Mouse (Mus musculus) layer of hippocampus, adult 9-10 months (tissue): ENCODE measurements around the gene Cadm2.

ENCODE experiments used
- DNase-seq: peaks from one replicate; pipeline ENCODE4 v3.0.0; 2022; ENCODE audit warnings: low spot score

Gene Cadm2

DNA sequence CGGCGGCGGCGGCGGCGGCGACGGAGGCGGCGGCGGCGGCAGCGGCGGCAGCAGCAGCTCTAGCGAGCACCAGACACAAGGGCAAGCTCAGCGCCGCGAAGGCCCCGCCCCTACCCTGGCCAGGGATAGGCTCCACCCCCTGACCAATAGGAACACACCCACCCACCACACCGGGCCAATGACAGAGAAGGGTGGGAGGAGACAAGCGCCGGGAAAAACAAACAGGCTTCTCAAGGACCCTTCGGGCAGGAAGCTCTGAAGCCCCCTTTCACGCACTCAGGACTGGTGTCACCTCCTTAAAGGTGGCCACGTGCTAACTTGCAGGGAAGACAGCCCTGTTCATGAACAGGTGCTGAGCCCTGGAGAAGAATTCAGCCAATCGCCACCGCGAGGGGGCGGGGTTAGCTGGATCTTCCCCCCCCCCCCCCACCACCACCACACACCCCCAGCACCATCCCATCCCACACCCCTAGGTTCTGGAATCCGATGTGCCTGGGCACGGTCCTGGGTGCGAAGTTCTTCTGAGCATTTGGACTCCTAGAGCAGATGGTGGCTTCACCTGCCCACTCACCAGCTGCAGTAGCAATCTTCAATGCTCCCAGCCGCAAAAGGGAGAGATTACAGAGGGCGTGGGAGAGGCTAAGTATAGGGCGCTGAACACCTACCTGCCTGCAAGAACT, at the start of gene Cadm2:
Gene Cadm2, minus strand, starts transcription at position 83 of the 680 bp plus-strand sequence.
- no peak for DNase-seq

DNA sequence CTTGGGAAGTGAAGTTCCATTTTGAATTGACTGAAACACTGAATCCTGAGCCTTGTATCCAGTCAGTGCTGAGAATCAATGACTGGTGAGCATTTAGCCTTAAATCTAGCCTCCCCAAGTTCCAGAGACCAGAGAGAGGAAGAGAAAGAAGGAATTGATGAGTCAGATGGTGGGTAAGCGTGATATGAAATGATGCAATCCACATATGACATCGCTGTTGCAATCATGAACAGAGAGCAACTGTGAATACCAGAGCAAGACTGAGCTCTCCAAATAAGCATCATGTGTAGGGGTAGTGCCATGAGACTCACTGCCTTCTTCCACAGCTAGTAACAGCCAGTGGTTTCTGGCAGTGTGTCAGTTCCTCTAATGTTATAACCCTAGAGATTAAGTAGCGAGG, 26.2 kb upstream of the Cadm2 start:
- no peak for DNase-seq

GRCm38 (mm10) chr16:67643651-67644050, 22.9 kb upstream of the Cadm2 start:
- no peak for DNase-seq

GRCm38 (mm10) chr16:67619906-67620781, 564 bp downstream of the Cadm2 start:
- no peak for DNase-seq

DNA sequence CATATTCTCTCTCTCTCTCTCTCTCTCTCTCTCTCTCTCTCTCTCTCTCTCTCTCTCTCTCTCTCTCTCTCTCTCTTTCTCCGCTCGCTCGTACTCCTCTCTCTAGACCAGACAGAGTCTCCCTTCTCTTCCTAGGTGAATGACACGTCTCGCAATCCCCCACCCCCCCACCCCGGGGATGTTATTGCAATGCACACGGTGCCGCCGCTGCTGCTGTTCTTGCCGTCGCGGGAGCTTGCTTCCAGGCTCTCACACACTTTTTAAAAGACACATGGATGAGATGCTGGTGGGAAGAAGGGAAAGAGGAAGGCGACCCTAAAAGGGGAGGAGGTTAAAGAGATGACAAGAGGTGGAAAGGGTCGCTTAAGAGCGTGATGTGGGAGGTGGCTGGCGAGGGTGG, 1.3 kb downstream of the Cadm2 start:
- DNase-seq, result no peak

GRCm38 (mm10) chr16:67618817-67619216, 1.9 kb downstream of the Cadm2 start:
- DNase-seq, result no peak

DNA sequence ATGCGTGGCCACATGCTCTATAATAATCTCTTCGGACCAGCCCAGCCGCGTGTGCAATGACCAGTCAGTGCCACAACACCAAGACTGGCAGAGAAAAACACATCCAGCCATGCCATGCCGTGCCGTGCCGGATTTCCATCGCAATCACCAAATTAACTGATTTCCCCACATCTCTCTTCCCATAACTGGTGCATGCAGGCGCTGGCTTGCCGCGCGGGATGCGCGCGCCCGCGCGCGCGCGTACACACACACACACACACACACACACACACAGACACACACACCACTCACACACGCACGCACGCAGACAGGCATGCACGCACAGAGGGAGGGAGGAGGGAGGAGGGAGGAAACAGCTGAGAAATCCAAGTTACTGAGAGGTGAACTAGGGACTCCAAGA, 2.9 kb downstream of the Cadm2 start:
- DNase-seq, result no peak

DNA sequence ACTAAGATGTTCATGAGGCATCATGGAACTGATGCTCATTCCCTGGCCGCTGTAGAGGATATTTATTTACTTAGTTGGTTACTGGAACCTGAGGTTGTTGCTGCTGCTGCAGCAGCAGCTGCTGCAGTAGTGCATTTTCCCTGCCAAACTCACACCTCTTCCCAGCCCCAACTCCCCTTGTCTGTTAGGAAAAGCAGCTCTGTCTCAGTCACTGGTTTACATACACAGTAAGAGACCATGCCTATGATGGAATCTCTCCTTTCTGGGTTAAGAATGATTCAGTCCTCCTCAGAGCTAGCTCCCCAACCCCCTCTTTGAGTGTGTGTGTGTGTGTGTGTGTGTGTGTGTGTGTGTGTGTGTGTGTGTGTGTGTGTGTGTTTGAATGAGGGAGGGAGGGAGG, 3.5 kb downstream of the Cadm2 start:
- DNase-seq, result no peak

GRCm38 (mm10) chr16:67613876-67614275, 6.8 kb downstream of the Cadm2 start:
- DNase-seq, result no peak

DNA sequence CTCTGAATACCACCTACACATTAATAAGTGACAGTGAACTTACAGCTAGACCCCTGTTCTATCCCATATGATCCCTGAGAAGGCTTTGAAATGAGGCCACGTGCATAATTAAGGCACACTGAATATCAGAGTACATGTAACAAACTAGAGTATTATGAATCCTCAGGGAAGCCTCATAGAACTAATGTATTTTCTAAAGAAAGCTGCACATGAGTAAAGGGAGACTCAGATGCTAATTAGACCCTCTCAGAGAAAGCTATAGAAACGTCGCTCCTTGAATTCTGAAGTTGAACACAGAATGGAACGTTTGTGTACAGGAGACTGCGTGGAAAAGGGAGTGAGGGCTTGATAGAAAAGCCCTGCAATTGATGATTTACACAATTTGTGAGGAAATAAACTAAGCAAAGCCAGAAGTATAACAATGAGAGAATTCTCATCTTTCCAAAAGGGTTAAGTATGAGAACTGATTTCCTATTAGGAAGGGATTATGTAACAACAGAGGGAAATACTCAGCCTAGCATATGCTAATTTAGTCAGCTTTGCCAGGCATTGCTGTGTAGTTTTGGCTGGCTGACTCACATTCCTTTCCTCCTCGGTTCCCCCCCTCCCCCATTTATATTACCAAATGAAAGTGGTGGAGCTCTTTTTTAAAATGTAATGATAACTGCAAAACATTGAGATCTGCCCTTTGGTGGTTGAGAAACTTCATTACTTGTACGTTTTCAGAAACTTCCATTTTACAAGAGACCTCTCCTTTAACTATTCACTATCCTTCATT, 9.6 kb downstream of the Cadm2 start:
- DNase-seq, result no peak

- no peak for DNase-seq
Measured at GRCm38 (mm10) chr16:67609116-67609515, 11.6 kb downstream of the Cadm2 start.

- no peak for DNase-seq
Measured at GRCm38 (mm10) chr16:67608499-67608898, 12.2 kb downstream of the Cadm2 start.

DNA sequence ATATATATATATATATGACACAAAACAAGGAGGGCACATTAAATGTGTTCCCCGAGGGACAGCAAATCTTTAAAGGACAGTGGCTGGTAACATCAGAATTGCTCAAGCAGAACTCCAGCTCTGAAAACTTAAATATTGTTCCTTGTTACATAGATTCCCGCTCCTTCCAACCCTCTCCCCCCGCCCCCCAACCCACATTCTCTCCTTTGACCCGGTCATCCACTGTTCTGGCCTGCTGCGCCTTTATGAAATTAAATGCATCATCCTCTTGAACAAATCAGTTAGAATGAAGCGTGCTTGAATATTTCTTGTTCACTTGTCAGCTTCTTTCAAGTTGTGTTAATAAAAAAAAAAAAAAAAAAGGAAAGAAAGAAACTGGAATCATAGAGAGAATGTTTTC, 15.0 kb downstream of the Cadm2 start:
- no peak for DNase-seq

DNA sequence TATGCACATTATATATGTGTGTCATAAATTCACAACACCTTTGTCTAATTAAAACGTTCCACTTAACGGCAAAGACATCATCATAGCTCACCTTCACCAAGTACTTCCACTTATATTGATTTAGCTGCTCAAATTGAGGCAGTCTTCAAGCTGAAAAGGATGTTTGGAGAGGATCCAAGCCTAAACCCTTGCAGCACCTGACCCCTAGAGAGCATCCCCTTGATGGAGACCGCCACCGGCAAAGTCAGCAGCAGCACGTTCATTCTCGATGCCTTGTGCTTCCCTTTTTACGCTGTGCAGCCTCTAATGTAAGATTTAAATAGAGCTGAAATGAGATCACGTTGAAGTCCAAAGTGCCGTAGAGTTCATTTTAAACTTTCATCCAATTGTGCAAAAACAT, 20.7 kb downstream of the Cadm2 start:
- no peak for DNase-seq

- no peak for DNase-seq
Measured at GRCm38 (mm10) chr16:67598841-67599240, 21.9 kb downstream of the Cadm2 start.

- DNase-seq, result no peak
Measured at GRCm38 (mm10) chr16:67591015-67591414, 29.7 kb downstream of the Cadm2 start.

DNA sequence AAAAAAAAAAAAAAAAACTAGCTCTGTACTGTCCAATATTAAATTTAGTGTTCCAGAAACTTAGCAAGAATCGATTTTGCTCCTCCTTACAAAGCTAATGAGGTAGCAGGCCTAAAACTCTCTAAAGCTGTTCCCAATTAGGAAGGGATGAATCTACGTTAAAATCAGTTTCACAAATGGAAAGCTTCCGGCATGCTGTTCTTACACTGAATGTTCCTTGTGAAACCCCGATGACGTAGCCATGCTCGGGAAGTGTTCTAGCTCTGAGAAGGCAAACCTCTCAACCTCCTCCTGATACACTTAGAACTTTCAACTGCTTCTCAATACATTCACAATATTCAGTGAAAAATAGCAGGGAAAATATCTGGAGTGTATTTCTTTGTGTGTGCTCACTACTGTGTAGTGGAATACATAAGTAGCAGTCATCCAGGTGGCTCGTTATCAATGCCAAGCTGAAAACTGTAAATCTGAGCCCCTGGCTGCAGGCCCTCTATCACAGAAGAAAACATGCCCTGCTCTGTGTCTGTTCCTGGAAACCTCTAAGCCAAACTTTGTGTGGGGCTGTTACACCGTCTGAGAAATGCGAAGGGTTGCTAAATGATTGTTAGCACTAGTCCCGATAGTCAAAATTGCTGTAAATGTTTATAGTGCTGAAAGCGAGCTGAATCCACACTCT, 41.7 kb downstream of the Cadm2 start:
- no peak for DNase-seq

- DNase-seq, result no peak
Measured at GRCm38 (mm10) chr16:67575557-67575956, 45.2 kb downstream of the Cadm2 start.

- DNase-seq, result no peak
Measured at GRCm38 (mm10) chr16:67526992-67527391, 93.7 kb downstream of the Cadm2 start.

DNA sequence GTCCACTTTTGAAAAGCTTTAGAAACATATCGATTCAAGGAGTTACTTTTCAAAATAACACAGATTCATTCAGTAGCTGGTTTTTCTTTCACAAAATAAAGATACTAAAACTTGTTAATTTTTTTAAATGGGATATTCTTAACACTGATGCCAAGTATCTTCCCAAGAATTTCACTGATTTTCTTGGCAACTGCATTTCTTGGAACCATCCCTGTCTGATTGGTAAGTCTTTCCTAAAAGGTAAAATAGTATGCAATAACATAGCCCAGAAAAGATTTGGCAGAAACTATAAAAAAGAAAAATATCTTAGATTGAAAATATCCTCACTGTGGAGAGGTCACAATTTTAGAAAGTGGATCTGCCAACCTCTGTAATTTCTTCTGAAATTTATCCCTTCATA, 95.8 kb downstream of the Cadm2 start:
- no peak for DNase-seq

- no peak for DNase-seq
Measured at GRCm38 (mm10) chr16:67518311-67518710, 102.4 kb downstream of the Cadm2 start.

DNA sequence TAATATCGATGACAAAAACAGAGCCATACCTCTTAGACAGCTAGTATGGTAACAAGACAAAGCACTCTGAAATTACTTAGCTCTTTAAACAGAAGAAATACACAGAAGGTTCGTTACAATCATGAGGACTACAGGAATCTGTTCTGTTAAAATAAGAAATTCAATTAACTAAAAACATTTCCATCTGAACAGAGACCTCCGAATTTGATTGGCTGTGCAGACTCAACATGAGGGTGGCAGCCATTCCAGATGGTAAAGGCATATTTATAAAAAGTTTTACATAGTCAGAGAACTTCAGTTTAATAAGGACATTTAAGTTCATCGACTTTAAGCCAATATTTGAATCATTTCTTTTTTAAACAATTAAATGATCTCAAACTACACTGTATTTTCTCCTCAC, 105.2 kb downstream of the Cadm2 start:
- DNase-seq, result peak; percentile 17
